8 mouse cellular contexts compared by ENCODE assay signal in genomic region chr8:3676993-3677579, GRCm38 (mm10). TPM values are rescaled to one million over a fixed set of nuclear protein-coding genes. Genes with fewer than 3 reads are reported as not detected.
DNase-seq lines count a peak whose midpoint lies in the region; ATAC-seq and TF ChIP-seq lines count a peak whose summit lies in the region.

No protein-coding gene starts in this region.

- no peak for DNase-seq in left cerebral cortex, adult 2 months (ENCODE audit: extremely low spot score in 1 of 2, low spot score in 2 of 2)
- no peak for DNase-seq in left cerebral cortex, postnatal 25 days (ENCODE audit: low spot score in 2 of 2)
- DNase-seq in embryo, embryonic 10 days (ENCODE audit: low spot score): peak; percentile 38
- no peak for DNase-seq in liver, embryonic 14.5 days (ENCODE audit: low read depth in 3 of 3, low spot score in 3 of 3)
- DNase-seq in layer of hippocampus, postnatal 14 days (ENCODE audit: low spot score in 2 of 2): no peak
- no peak for DNase-seq in right cerebral cortex, postnatal 25 days

- H3K4me2 ChIP-seq in liver, embryonic 14.5 days (ENCODE audit: low read depth): peak overlapping the region; percentile 92
- peak overlapping the region; percentile 89 for H3K4me2 ChIP-seq in neural tube, embryonic 14.5 days (ENCODE audit: low read depth, low read length)

- no peaks in the 10 kb centered on the region for H3K27me3 ChIP-seq in liver, embryonic 14.5 days (ENCODE audit: control insufficient read depth, insufficient read depth, low read length)
- no peaks in the 10 kb centered on the region for H3K27me3 ChIP-seq in neural tube, embryonic 14.5 days (ENCODE audit: control insufficient read depth, insufficient read depth, low read length)

- H3K4me1 ChIP-seq in liver, embryonic 14.5 days (replicated peaks; ENCODE audit: control insufficient read depth in 2 of 2, insufficient read depth in 2 of 2, low read length in 1 of 2): peaks cover 3 to 12% of the 10 kb centered on the region in 2 experiments
- H3K4me1 ChIP-seq in neural tube, embryonic 14.5 days (ENCODE audit: control insufficient read depth, insufficient read depth, low read length): peaks cover 9% of the 10 kb centered on the region; the same call in 1 of the 2 replicates

- TF ChIP-seq EP300 in liver, embryonic 14.5 days (IDR thresholded peaks at IDR 0.05; ENCODE audit: low read depth): no peak

- TF ChIP-seq CTCF in left cerebral cortex, adult 2 months (IDR thresholded peaks at IDR 0.05): no peak
- no peak for TF ChIP-seq CTCF in liver, embryonic 14.5 days (IDR thresholded peaks at IDR 0.05; ENCODE audit: low read depth)

- peak overlapping the region; percentile 67 for H3K4me3 ChIP-seq in left cerebral cortex, adult 2 months
- peak overlapping the region; percentile 90 to 97 for H3K4me3 ChIP-seq in liver, embryonic 14.5 days (ENCODE audit: insufficient read depth in 1 of 2, low read depth in 2 of 2, low read length in 2 of 2)
- H3K4me3 ChIP-seq in neural tube, embryonic 14.5 days (ENCODE audit: low read depth, low read length): peak overlapping the region; percentile 93

- peak; percentile 21 to 58; a peak in 3 of 4 replicates for ATAC-seq in hematopoietic stem cell, adult 5-6 weeks (replicated peaks in 1 of 2; ENCODE audit: insufficient read depth in 1 of 2, low FRiP score in 2 of 2, low TSS enrichment in 1 of 2, low read depth in 1 of 2, poor library complexity in 2 of 2, severe bottlenecking in 2 of 2)
- peak; percentile 8 for ATAC-seq in liver, embryonic 14.5 days (ENCODE audit: insufficient read depth)
- 0 out of 2 replicates have a peak, but pooled peaks have one; percentile 1 for ATAC-seq in neural tube, embryonic 14.5 days (ENCODE audit: low read depth)

- H3K27ac ChIP-seq in left cerebral cortex, adult 2 months: peak overlapping the region; percentile 91
- H3K27ac ChIP-seq in liver, embryonic 14.5 days: peak overlapping the region; percentile 73
- peak overlapping the region; percentile 79 for H3K27ac ChIP-seq in neural tube, embryonic 14.5 days (ENCODE audit: low read depth, low read length)

- under 1% methylated on average over 15 of the region's 15 CpGs for WGBS in liver, embryonic 14.5 days (ENCODE audit: insufficient replicate concordance)
- 3% methylated on average over 15 of the region's 15 CpGs for WGBS in neural tube, embryonic 14.5 days

- intact Hi-C loops in left cerebral cortex, adult 2 months (cut with DNase I): loop anchor here (10.0 kb wide), 1 partner anchor 322 kb away; the partner anchor contains the start of gene A430078G23Rik
- intact Hi-C loops in left cerebral cortex, postnatal 25 days (cut with DNase I): loop anchor here (1.0 to 5.0 kb wide), 4 partner anchors 47 to 215 kb away; partner anchors contain the start of genes Pet100, Stxbp2 and Xab2

- H3K36me3 ChIP-seq in liver, embryonic 14.5 days (replicated peaks; ENCODE audit: control insufficient read depth, insufficient read depth, low read depth): peaks cover 11% of the 10 kb centered on the region
- 0 out of 2 replicates have a peak, but pooled peaks cover 10% of the 10 kb centered on the region for H3K36me3 ChIP-seq in neural tube, embryonic 14.5 days (ENCODE audit: control insufficient read depth, insufficient read depth, low read length)

- H3K9me3 ChIP-seq in liver, embryonic 14.5 days (ENCODE audit: control insufficient read depth, low read length): no peaks in the 10 kb centered on the region
- no peaks in the 10 kb centered on the region for H3K9me3 ChIP-seq in neural tube, embryonic 14.5 days (ENCODE audit: control insufficient read depth, low read length)

- peak overlapping the region; percentile 96 for H3K9ac ChIP-seq in liver, embryonic 14.5 days (replicated peaks)
- peak overlapping the region; percentile 92 for H3K9ac ChIP-seq in neural tube, embryonic 14.5 days (replicated peaks; ENCODE audit: low read depth, low read length)

RNA-seq across cellular contexts. Expression of gene Trappc5, which starts 1.0 kb away (rescaled TPM):
- 10 to 100 TPM; 26.4 to 27.2 TPM for total RNA-seq in left cerebral cortex, adult 2 months (2021)
- 10 to 100 TPM; 25.7 to 27.1 TPM for total RNA-seq in left cerebral cortex, postnatal 25 days (2021)
- total RNA-seq in hematopoietic stem cell, adult 5-6 weeks (2017): 48.3 and 61.2 TPM in 2 replicates
- 11.0 and 13.1 TPM in 2 replicates for polyA plus RNA-seq in liver, embryonic 14.5 days (2012; rRNA removed)
- polyA plus RNA-seq in liver, embryonic 14.5 days (2014; fragmentation: Nextera tagmentation; extraction: Ambion mirVana): 11.5 and 12.1 TPM in 2 replicates
- polyA plus RNA-seq in neural tube, embryonic 14.5 days (2014; fragmentation: Nextera tagmentation; extraction: Ambion mirVana): 41.4 and 48.4 TPM in 2 replicates
- total RNA-seq in layer of hippocampus, postnatal 14 days (2021): 10 to 100 TPM; 27.9 to 28.5 TPM

RNA-seq across cellular contexts. Expression of gene Fcor, which starts 4.9 kb away (rescaled TPM):
- total RNA-seq in left cerebral cortex, adult 2 months (2021): 10 to 100 TPM; 10.8 to 14.2 TPM
- 10 to 100 TPM; 13.2 to 17.0 TPM for total RNA-seq in left cerebral cortex, postnatal 25 days (2021)
- total RNA-seq in hematopoietic stem cell, adult 5-6 weeks (2017): 5.3 TPM in 1 of 2 replicates, not detected in the other
- polyA plus RNA-seq in liver, embryonic 14.5 days (2012; rRNA removed): 0.90 and 1.4 TPM in 2 replicates
- polyA plus RNA-seq in liver, embryonic 14.5 days (2014; fragmentation: Nextera tagmentation; extraction: Ambion mirVana): 3.1 and 3.5 TPM in 2 replicates
- polyA plus RNA-seq in neural tube, embryonic 14.5 days (2014; fragmentation: Nextera tagmentation; extraction: Ambion mirVana): 14.2 and 27.6 TPM in 2 replicates
- 10 to 100 TPM; 19.8 to 23.4 TPM for total RNA-seq in layer of hippocampus, postnatal 14 days (2021)

RNA-seq across cellular contexts. Expression of gene Mcemp1, which starts 11.5 kb away (rescaled TPM):
- under 1 TPM; 0.23 to 0.37 TPM for total RNA-seq in left cerebral cortex, adult 2 months (2021)
- not detected for total RNA-seq in left cerebral cortex, postnatal 25 days (2021)
- total RNA-seq in hematopoietic stem cell, adult 5-6 weeks (2017): 12.9 and 27.0 TPM in 2 replicates
- 1.4 and 1.9 TPM in 2 replicates for polyA plus RNA-seq in liver, embryonic 14.5 days (2012; rRNA removed)
- 3.1 and 3.7 TPM in 2 replicates for polyA plus RNA-seq in liver, embryonic 14.5 days (2014; fragmentation: Nextera tagmentation; extraction: Ambion mirVana)
- polyA plus RNA-seq in neural tube, embryonic 14.5 days (2014; fragmentation: Nextera tagmentation; extraction: Ambion mirVana): 0.27 TPM in 1 of 2 replicates, not detected in the other
- total RNA-seq in layer of hippocampus, postnatal 14 days (2021): under 1 TPM in 1 of 2 experiments, not detected in 1; 0.33 TPM

RNA-seq across cellular contexts. Expression of gene Fcer2a, which starts 16.9 kb away (rescaled TPM):
- total RNA-seq in left cerebral cortex, adult 2 months (2021): not detected
- total RNA-seq in left cerebral cortex, postnatal 25 days (2021): not detected
- 1.1 TPM in 1 of 2 replicates, not detected in the other for total RNA-seq in hematopoietic stem cell, adult 5-6 weeks (2017)
- 0.01 TPM in 1 of 2 replicates, not detected in the other for polyA plus RNA-seq in liver, embryonic 14.5 days (2012; rRNA removed)
- polyA plus RNA-seq in liver, embryonic 14.5 days (2014; fragmentation: Nextera tagmentation; extraction: Ambion mirVana): 0.05 TPM in 1 of 2 replicates, not detected in the other
- 0.15 and 0.28 TPM in 2 replicates for polyA plus RNA-seq in neural tube, embryonic 14.5 days (2014; fragmentation: Nextera tagmentation; extraction: Ambion mirVana)
- not detected for total RNA-seq in layer of hippocampus, postnatal 14 days (2021)

RNA-seq across cellular contexts. Expression of gene Retn, which starts 21.5 kb away (rescaled TPM):
- 1 to 10 TPM in 1 of 2 experiments, under 1 TPM in 1; 0.79 to 1.2 TPM for total RNA-seq in left cerebral cortex, adult 2 months (2021)
- under 1 TPM; 0.50 to 0.87 TPM for total RNA-seq in left cerebral cortex, postnatal 25 days (2021)
- total RNA-seq in hematopoietic stem cell, adult 5-6 weeks (2017): not detected in 2 replicates
- polyA plus RNA-seq in liver, embryonic 14.5 days (2012; rRNA removed): not detected in 2 replicates
- polyA plus RNA-seq in liver, embryonic 14.5 days (2014; fragmentation: Nextera tagmentation; extraction: Ambion mirVana): not detected in 2 replicates
- 0.54 and 0.63 TPM in 2 replicates for polyA plus RNA-seq in neural tube, embryonic 14.5 days (2014; fragmentation: Nextera tagmentation; extraction: Ambion mirVana)
- total RNA-seq in layer of hippocampus, postnatal 14 days (2021): under 1 TPM; 0.39 to 0.45 TPM

Comparison
In these comparisons a context has a peak if more than half of its experiments do, and no peak if none do; other contexts are left out.
1. RNA of gene Mcemp1, which starts 11.5 kb away (total RNA-seq): 12.9 to 27.0 TPM in hematopoietic stem cell, adult 5-6 weeks; 0.23 to 0.37 TPM in left cerebral cortex, adult 2 months, 0.33 TPM in layer of hippocampus, postnatal 14 days and not detected in left cerebral cortex, postnatal 25 days; every median in the first group is over 10 times any median in the second.
2. Peak in every context shown above with its lines, with median percentiles within 50 percentile points of each other: H3K27ac ChIP-seq, H3K4me3 ChIP-seq and ATAC-seq.